Mouse (Mus musculus): ENCODE measurements at regions not wholly inside any gene's neighbourhood (a gene's known extent, or its start where the extent isn't known, plus 50 kb on each side); places are given as distances from the start of the nearest gene placed in this dataset.
"Not testable (repeated sequence)": the region's sequence is repeated elsewhere in the genome, so short reads cannot be mapped to it uniquely, and the experiment has no call there.

GRCm38 (mm10) chr4:28235516-28235915, 577.4 kb upstream of the Epha7 start:
- ATAC-seq (ENCODE audit: insufficient number of reproducible peaks, insufficient read depth, low FRiP score, low read depth); H3K4me3 ChIP-seq (ENCODE audit: low read depth, low read length); H3K27ac ChIP-seq (ENCODE audit: low read length); H3K9me3 ChIP-seq (ENCODE audit: control insufficient read depth, low read depth, low read length); H3K4me1 ChIP-seq (ENCODE audit: control insufficient read depth, insufficient read depth, low read length); H3K27me3 ChIP-seq (ENCODE audit: control insufficient read depth, insufficient read depth, low read length); H3K36me3 ChIP-seq (ENCODE audit: control insufficient read depth, insufficient read depth, low read length); H3K9ac ChIP-seq (replicated peaks; ENCODE audit: low read depth, low read length); H3K4me2 ChIP-seq (replicated peaks; ENCODE audit: low read depth, low read length): not testable (repeated sequence)

- 87% methylated on average over 1 of the region's 1 CpGs for WGBS
Observed at GRCm38 (mm10) chr4:28242272-28242671, 570.7 kb upstream of the Epha7 start.

More at GRCm38 (mm10) chr4:28242272-28242671, 570.7 kb upstream of the Epha7 start:
- no peak overlapping the region for H3K9ac ChIP-seq (replicated peaks; ENCODE audit: low read depth, low read length)
- H3K4me3 ChIP-seq (ENCODE audit: low read depth, low read length): no peak overlapping the region
- no peak overlapping the region for H3K4me2 ChIP-seq (replicated peaks; ENCODE audit: low read depth, low read length)
- no peaks in the 10 kb centered on the region for H3K36me3 ChIP-seq (ENCODE audit: control insufficient read depth, insufficient read depth, low read length)
- H3K27ac ChIP-seq (ENCODE audit: low read length): no peak overlapping the region
- H3K4me1 ChIP-seq (ENCODE audit: control insufficient read depth, insufficient read depth, low read length): no peaks in the 10 kb centered on the region
- H3K27me3 ChIP-seq (ENCODE audit: control insufficient read depth, insufficient read depth, low read length): no peaks in the 10 kb centered on the region
- H3K9me3 ChIP-seq (ENCODE audit: control insufficient read depth, low read depth, low read length): no peaks in the 10 kb centered on the region
- ATAC-seq (ENCODE audit: insufficient number of reproducible peaks, insufficient read depth, low FRiP score, low read depth): no peak

Measured in stomach, embryonic 14.5 days (tissue).